Mouse (Mus musculus) heart, embryonic 13.5 days (tissue): ENCODE measurements around the gene Gipc2. TPM values are rescaled to one million over a fixed set of nuclear protein-coding genes. Genes with fewer than 3 reads are reported as not detected.

Experiments
- ATAC-seq: fragments of 200-750 bp; cut with Nextera tagmentation; 2 replicates; pipeline ENCODE4 v1.8.0; 2017; ENCODE audit warnings: moderate TSS enrichment; ENCODE audit not compliant: insufficient number of reproducible peaks, low FRiP score, low TSS enrichment; ENCODE audit errors: extremely low read depth
- H3K27ac ChIP-seq: fragments of 300-500 bp; sonication (generic); replicated peaks from 2 replicates; pipeline ENCODE4 v1.5.1; 2015; ENCODE audit warnings: moderate library complexity, mild to moderate bottlenecking, inconsistent platforms
- H3K27me3 ChIP-seq: fragments of 300-500 bp; sonication (generic); replicated peaks from 2 replicates; pipeline ENCODE4 v1.6.1; 2015; ENCODE audit warnings: mild to moderate bottlenecking, inconsistent platforms
- H3K36me3 ChIP-seq: fragments of 300-500 bp; sonication (generic); 2 replicates; pipeline ENCODE4 v1.6.1; 2015; ENCODE audit warnings: mild to moderate bottlenecking, inconsistent platforms
- H3K4me1 ChIP-seq: fragments of 300-500 bp; sonication (generic); 2 replicates; pipeline ENCODE4 v1.6.1; 2015; ENCODE audit warnings: inconsistent platforms
- H3K4me2 ChIP-seq: fragments of 300-500 bp; sonication (generic); 2 replicates; pipeline ENCODE4 v1.6.1; 2015; ENCODE audit warnings: inconsistent platforms, mild to moderate bottlenecking, moderate library complexity
- H3K4me3 ChIP-seq: fragments of 300-500 bp; sonication (generic); 2 replicates; pipeline ENCODE4 v1.5.1; 2015; ENCODE audit warnings: moderate library complexity, mild to moderate bottlenecking, inconsistent platforms
- H3K9ac ChIP-seq: fragments of 300-500 bp; sonication (generic); 2 replicates; pipeline ENCODE4 v1.6.1; 2015; ENCODE audit warnings: inconsistent platforms, mild to moderate bottlenecking, moderate library complexity
- H3K9me3 ChIP-seq: fragments of 300-500 bp; sonication (generic); 2 replicates; pipeline ENCODE4 v1.6.1; 2016; ENCODE audit warnings: inconsistent platforms
- WGBS: fragments of 180-500 bp; shearing (Covaris S2); methylation state at CpG from one replicate; pipeline ENCODE4 v1.1.7; 2015; ENCODE audit warnings: mixed read lengths; 5-methylcytosine and 5-hydroxymethylcytosine counted together
- polyA plus RNA-seq: library from polyadenylated mRNA; unstranded; fragments of >200 nt; fragmentation: Nextera tagmentation; extraction: Ambion mirVana; gene quantifications from 2 replicates; pipeline ENCODE4 v1.2.1, GENCODE M21; 2015

Gene Gipc2
- polyA plus RNA-seq, 1 experiment from 2014 or later: 4.6 TPM

DNA sequence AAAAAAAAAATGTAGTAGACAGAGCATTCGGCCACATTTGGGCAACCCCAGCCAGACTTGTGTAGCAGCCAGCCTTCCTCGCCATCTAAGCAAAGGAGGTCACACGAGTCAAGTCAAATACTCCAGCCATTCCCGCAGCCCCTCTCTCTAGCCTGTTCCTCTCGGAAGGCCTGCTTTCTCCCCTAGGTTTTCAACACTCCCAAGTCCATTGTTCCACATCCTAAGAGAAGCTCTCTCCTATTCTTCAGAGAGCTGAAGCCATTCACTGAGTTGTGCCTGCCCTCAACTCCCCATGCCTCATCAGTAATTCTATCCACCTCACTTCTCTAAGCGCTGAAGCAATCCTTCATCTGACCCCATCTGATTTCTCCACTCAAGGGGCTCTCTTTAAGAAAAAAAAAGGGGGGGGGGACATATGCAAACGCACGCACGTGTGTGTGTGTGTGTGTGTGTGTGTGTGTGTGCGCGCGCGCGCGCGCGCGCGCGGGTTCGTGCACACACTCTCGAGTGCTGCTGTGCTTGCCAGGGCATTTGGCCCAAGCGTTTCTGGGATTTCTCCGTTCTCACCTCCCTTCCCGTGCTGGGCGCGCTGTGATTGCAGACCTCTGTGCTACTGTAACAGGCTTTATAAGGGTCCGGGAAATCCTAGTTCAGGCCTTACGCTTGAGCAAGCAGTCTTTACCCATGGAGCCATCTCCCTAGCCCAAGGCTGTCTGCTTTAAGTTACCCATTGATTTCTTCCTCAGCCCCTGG lies 845 bp upstream of the Gipc2 start:
- Histone ChIP-seq H3K9me3 (no peaks in the 10 kb centered on the region), H3K4me3 (peak overlapping the region; percentile 37), H3K9ac (peak overlapping the region; percentile 71), H3K36me3 (no peaks in the 10 kb centered on the region), H3K4me1 (peaks cover 49% of the 10 kb centered on the region), H3K27ac (no peak overlapping the region; the same call in 1 of the 2 replicates), H3K4me2 (peak overlapping the region; percentile 98), H3K27me3 (peaks cover 19% of the 10 kb centered on the region)
- no peak for ATAC-seq
- 15% methylated on average over 29 of the region's 29 CpGs for WGBS

DNA sequence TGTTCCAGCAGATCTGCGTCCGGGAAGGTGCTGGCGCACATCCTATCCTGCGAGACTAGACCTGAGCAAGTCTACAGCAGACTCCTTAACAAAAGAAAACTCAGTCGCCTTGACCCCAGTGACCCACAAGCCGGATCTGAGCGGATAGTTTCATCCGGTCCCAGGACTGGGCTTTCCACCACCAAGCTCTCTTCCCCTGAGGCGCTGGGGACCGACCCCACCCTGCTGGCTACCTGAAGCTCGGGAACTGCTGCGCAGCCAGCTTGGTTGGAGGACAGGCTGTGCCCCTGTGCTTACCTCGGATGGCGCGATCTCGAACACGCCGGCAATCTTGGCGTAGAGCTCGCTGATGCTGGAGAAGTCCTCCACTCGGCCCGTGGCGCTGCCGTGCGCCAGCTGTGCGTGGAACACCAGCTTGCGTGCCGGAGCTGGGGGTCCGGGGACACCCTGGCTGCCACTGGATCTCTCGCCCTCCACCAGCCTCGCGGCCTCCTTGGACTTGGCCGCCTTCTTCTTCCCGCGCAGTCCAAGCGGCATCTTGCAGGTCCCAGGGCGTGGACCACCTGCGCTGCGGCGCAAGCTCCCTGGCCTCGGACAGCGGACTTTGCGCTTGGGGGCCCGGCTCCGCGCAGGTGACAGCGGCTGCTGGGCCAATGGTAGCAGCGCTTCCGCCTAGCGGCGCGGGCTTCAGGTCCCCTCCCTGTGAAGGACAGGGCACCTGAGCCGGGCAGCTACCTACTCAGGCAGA lies 505 bp downstream of the Gipc2 start:
- H3K27ac ChIP-seq: peak overlapping the region; percentile 39; the same call in 1 of the 2 replicates

DNA sequence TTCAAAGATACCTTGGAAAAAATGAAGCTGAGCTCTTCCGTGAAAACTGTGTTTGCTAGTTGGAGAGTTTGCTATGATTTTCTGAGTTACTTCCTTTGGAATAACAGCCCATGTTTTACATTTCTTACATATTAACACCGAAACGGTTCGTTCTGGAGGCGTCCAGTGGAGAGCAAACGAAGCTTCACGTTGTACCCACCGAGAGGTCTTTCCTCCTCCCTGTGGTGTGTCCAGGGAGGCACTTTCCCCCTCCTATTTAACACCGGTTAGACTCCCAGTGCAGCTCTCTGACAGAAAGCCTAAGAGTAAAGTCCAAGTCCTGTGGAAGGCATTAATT lies 1.0 kb downstream of the Gipc2 start:
- peak overlapping the region; percentile 86 for H3K9ac ChIP-seq
- H3K4me2 ChIP-seq: peak overlapping the region; percentile 98
- H3K27ac ChIP-seq: peak overlapping the region; percentile 39; the same call in 1 of the 2 replicates
- no peak for ATAC-seq
- peaks cover 47% of the 10 kb centered on the region for H3K4me1 ChIP-seq
- H3K36me3 ChIP-seq: no peaks in the 10 kb centered on the region
- H3K4me3 ChIP-seq: peak overlapping the region; percentile 71
- peaks cover 19% of the 10 kb centered on the region for H3K27me3 ChIP-seq
- H3K9me3 ChIP-seq: no peaks in the 10 kb centered on the region
- 43% methylated on average over 9 of the region's 9 CpGs for WGBS

More for the DNA sequence above, 505 bp downstream of the Gipc2 start:
- peaks cover 47% of the 10 kb centered on the region for H3K4me1 ChIP-seq
- H3K27me3 ChIP-seq: peaks cover 19% of the 10 kb centered on the region
- 2% methylated on average over 53 of the region's 53 CpGs for WGBS
- peak overlapping the region; percentile 98 for H3K4me2 ChIP-seq
- H3K9me3 ChIP-seq: no peaks in the 10 kb centered on the region
- peak overlapping the region; percentile 86 for H3K9ac ChIP-seq
- H3K4me3 ChIP-seq: peak overlapping the region; percentile 71
- H3K36me3 ChIP-seq: no peaks in the 10 kb centered on the region
- 0 out of 2 replicates have a peak, but pooled peaks have one; percentile 20 for ATAC-seq

- no peak overlapping the region for H3K27ac ChIP-seq
- no peaks in the 10 kb centered on the region for H3K36me3 ChIP-seq
- H3K9me3 ChIP-seq: no peaks in the 10 kb centered on the region
- no peak for ATAC-seq
- 72% methylated on average over 8 of the region's 8 CpGs for WGBS
- H3K9ac ChIP-seq: no peak overlapping the region
- H3K4me2 ChIP-seq: no peak overlapping the region
- H3K27me3 ChIP-seq: peaks cover 19% of the 10 kb centered on the region
- H3K4me3 ChIP-seq: no peak overlapping the region
- peaks cover 49% of the 10 kb centered on the region for H3K4me1 ChIP-seq
Measured at GRCm38 (mm10) chr3:152163320-152163719, 2.7 kb downstream of the Gipc2 start.

GRCm38 (mm10) chr3:152160607-152161006 lies 5.4 kb downstream of the Gipc2 start:
- 77% methylated on average over 4 of the region's 4 CpGs for WGBS
- Histone ChIP-seq H3K4me3 (no peak overlapping the region), H3K27me3 (peaks cover 11% of the 10 kb centered on the region), H3K9ac (no peak overlapping the region), H3K27ac (no peak overlapping the region), H3K4me2 (no peak overlapping the region), H3K9me3 (no peaks in the 10 kb centered on the region), H3K36me3 (no peaks in the 10 kb centered on the region), H3K4me1 (peaks cover 30% of the 10 kb centered on the region)
- ATAC-seq: no peak

GRCm38 (mm10) chr3:152159321-152159720 lies 6.7 kb downstream of the Gipc2 start:
- Histone ChIP-seq H3K9me3 (no peaks in the 10 kb centered on the region), H3K4me1 (peaks cover 20% of the 10 kb centered on the region), H3K27ac (no peak overlapping the region), H3K9ac (no peak overlapping the region), H3K36me3 (no peaks in the 10 kb centered on the region), H3K4me3 (no peak overlapping the region), H3K27me3 (no peaks in the 10 kb centered on the region), H3K4me2 (no peak overlapping the region)
- ATAC-seq: no peak

DNA sequence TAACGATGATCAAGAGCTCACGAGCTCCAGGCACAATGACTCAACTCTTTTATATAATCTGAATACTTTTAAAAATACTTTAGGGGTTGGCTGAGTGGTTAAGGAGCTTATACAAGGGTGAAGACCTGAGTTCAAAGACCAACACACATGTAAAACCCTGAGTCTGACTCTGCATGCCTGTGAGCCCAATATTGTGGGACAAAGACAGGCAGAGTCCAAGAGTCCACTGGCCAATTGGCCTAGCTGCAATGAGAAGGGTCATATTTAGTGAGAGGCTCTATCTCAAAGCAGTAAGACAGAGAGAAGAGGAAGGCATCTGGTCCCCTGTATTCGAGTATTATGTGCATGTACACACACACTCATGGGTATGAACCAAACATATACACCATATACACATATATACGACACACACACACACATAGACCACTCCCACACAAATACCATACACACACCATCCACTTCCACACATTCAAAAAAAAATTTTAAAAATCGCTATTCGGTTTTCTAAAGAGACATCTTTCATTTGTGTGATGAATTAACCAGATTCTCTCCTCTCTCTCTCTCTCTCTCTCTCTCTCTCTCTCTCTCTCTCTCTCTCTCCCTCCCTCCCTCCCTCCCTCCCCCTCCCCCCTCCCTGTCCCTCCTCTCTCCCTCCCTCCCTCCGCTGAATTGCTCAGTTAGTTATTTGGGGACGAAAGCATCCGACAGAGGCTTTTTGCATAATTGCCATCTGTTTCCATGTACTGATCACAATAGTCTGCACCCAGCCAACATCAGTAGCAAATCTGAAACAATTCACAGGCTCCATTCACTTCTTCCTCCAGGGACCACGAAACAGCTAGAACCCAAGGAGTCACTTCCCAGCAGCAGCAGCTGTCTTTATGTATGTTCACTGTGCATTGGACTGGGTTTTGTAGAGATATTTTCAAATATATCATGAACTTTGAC lies 7.4 kb downstream of the Gipc2 start:
- H3K9me3 ChIP-seq: no peaks in the 10 kb centered on the region
- H3K4me3 ChIP-seq: no peak overlapping the region
- peaks cover 20% of the 10 kb centered on the region for H3K4me1 ChIP-seq
- no peak overlapping the region for H3K9ac ChIP-seq
- H3K27ac ChIP-seq: no peak overlapping the region
- no peak for ATAC-seq
- WGBS: 82% methylated on average over 10 of the region's 10 CpGs
- H3K36me3 ChIP-seq: no peaks in the 10 kb centered on the region
- H3K4me2 ChIP-seq: no peak overlapping the region
- no peaks in the 10 kb centered on the region for H3K27me3 ChIP-seq

- Histone ChIP-seq H3K36me3 (no peaks in the 10 kb centered on the region), H3K27ac (no peak overlapping the region), H3K4me1 (peaks cover 20% of the 10 kb centered on the region), H3K4me3 (no peak overlapping the region), H3K9me3 (no peaks in the 10 kb centered on the region), H3K9ac (no peak overlapping the region), H3K4me2 (no peak overlapping the region), H3K27me3 (no peaks in the 10 kb centered on the region)
- no peak for ATAC-seq
- 70% methylated on average over 23 of the region's 23 CpGs for WGBS
Measured at GRCm38 (mm10) chr3:152156816-152157496, 9.1 kb downstream of the Gipc2 start.

GRCm38 (mm10) chr3:152155296-152155948 lies 10.6 kb downstream of the Gipc2 start:
- ATAC-seq: no peak
- H3K27ac ChIP-seq: no peak overlapping the region
- H3K27me3 ChIP-seq: no peaks in the 10 kb centered on the region
- 56% methylated on average over 11 of the region's 11 CpGs for WGBS
- H3K4me2 ChIP-seq: no peak overlapping the region
- H3K4me1 ChIP-seq: peaks cover 15% of the 10 kb centered on the region
- H3K4me3 ChIP-seq: no peak overlapping the region
- H3K9me3 ChIP-seq: no peaks in the 10 kb centered on the region
- no peaks in the 10 kb centered on the region for H3K36me3 ChIP-seq
- no peak overlapping the region for H3K9ac ChIP-seq

GRCm38 (mm10) chr3:152154095-152154494 lies 11.9 kb downstream of the Gipc2 start:
- no peak overlapping the region for H3K4me2 ChIP-seq
- H3K27me3 ChIP-seq: no peaks in the 10 kb centered on the region
- H3K36me3 ChIP-seq: no peaks in the 10 kb centered on the region
- H3K4me3 ChIP-seq: no peak overlapping the region
- no peak for ATAC-seq
- H3K27ac ChIP-seq: no peak overlapping the region
- H3K4me1 ChIP-seq: peaks cover 23% of the 10 kb centered on the region
- WGBS: 78% methylated on average over 5 of the region's 5 CpGs
- H3K9me3 ChIP-seq: no peaks in the 10 kb centered on the region
- H3K9ac ChIP-seq: no peak overlapping the region
